Mouse (Mus musculus): ENCODE data around the gene Hist1h2bj. TPM values are rescaled to one million over a fixed set of nuclear protein-coding genes. Genes with fewer than 3 reads are reported as not detected.
A peak's percentile ranks its signal among the peaks of the same experiment; 100 is the strongest.
"Not testable (repeated sequence)": the region's sequence is repeated elsewhere in the genome, so short reads cannot be mapped to it uniquely, and the experiment has no call there.

Gene Hist1h2bj
- total RNA-seq, 4 experiments from 2014 or later, result 7.2 to 11.6 (median 10.4) TPM

DNA sequence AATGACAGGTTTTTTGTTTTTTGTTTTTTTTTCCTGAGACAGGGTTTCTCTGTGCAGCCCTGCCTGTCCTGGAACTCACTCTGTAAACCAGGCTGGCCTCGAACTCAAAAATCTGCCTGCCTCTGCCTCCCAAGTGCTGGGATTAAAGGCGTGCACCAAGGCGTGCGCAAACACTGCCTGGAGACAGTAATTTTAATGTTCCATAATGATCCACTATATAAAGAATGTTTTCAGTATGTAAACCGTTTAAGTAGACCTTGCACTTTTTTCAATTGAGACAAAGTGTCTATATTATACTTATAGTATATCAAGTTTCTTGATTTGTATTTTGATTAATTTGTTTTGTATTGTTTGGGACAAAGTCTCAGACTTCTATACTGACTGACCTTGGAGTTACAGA is 3.6 kb upstream of the Hist1h2bj start:
- no peak for DNase-seq (ENCODE audit: low spot score in 2 of 2)

GRCm38 (mm10) chr13:22039951-22040463 is 3.0 kb upstream of the Hist1h2bj start:
- no peak for DNase-seq (ENCODE audit: low spot score in 2 of 2)

- no peak for DNase-seq (ENCODE audit: low spot score in 2 of 2)
These were observed 2.4 kb upstream of the Hist1h2bj start for GRCm38 (mm10) chr13:22040464-22041141.

DNA sequence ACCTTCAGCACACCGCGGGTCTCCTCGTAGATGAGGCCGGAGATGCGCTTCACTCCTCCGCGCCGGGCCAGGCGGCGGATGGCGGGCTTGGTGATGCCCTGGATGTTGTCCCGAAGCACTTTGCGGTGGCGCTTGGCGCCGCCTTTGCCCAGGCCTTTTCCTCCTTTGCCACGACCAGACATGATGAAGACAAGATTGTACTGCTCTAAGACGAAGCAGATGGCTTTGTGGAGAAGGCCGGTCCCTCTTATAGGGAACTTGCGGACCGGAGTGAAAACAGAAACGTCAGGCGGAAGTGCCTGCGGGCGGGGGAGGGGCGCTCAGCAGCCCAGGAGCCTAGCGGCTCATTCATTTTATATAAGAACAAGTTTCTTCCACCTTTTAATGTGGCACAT is 1.9 kb upstream of the Hist1h2bj start, which contains the start of gene Hist1h4i:
Gene Hist1h4i, minus strand, starts transcription at position 221 of the 395 bp plus-strand sequence.
- peak; percentile 95 to 99 for DNase-seq (ENCODE audit: low spot score in 2 of 2)

- no peak for DNase-seq (ENCODE audit: low spot score in 2 of 2)
These were observed 1.1 kb upstream of the Hist1h2bj start for GRCm38 (mm10) chr13:22041651-22042567.

GRCm38 (mm10) chr13:22043503-22044431 is 753 bp downstream of the Hist1h2bj start:
- no peak for DNase-seq (ENCODE audit: low spot score in 2 of 2)

DNA sequence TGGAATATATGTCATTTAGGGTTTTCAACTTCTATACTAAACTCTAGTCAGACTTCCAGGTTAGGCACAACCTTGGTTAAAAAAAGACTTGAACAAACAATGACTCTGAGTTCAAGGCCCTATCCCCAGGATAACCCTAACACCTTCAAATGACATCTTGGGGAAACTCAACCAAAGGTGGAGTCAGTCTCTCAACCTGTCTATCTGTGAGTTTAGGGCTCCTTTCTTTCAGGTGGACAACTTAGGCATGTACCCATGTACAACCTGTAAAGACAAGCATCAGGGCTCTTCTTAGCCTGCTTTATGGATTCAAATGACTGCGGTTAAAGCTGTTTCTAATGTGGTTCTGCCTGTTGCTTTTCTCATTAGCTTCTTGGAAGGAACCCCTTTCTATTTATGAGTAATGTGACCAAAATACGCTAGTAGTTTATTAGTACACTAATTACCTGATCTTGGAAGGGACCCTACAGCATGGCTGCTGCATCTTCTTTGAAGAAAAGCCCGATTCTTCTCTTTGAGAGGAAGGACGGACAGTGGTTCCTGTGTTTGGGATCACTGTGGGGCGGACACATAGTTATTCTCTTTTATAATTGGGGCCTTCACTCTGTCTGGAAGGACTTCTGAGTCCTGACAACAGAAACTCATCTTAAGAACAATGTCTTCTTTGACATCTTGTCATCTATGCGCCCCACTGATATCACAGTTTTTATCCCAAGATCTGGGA is 1.6 kb downstream of the Hist1h2bj start:
- no peak for DNase-seq (ENCODE audit: low spot score in 2 of 2)

DNA sequence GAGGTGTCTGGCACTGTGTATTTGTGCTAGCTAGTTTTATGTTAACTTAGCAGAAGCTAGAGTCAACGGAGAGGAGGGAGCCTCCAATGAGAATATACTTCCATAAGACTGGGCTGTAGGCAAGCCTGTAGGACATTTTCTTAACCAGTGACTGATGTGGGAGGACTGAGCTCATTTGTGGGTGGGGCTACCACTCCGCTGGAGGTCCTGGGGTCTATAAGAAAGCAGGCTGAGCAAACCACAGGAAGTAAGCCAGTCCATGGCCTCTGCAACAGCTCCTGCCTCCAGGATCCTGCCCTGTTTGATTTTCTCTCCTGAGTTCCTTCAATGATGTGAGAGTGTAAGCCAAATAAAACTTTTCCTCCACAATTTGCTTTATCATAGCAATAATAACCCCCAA is 2.3 kb downstream of the Hist1h2bj start:
- no peak for DNase-seq (ENCODE audit: low spot score in 2 of 2)

DNA sequence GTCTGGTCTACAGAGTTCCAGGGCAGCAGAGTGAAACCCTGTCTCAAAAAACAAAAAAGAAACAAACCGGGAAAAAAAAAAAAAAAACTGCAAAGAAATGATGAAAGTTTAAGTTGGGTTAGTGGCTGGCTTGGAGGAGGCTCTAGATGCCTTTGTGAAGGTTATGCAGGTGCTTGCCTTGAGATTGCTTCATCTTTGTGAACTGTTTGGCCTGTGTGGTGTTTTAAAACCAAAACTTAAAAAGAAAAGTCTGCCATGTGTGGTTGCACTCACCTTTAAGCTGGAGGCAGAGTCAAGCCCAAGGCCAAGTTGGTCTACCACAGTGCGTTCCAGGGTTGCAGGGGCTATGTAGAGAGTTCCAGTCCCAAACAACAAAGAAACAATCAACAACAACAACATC is 6.0 kb downstream of the Hist1h2bj start:
- no peak for DNase-seq (ENCODE audit: low spot score in 2 of 2)

DNA sequence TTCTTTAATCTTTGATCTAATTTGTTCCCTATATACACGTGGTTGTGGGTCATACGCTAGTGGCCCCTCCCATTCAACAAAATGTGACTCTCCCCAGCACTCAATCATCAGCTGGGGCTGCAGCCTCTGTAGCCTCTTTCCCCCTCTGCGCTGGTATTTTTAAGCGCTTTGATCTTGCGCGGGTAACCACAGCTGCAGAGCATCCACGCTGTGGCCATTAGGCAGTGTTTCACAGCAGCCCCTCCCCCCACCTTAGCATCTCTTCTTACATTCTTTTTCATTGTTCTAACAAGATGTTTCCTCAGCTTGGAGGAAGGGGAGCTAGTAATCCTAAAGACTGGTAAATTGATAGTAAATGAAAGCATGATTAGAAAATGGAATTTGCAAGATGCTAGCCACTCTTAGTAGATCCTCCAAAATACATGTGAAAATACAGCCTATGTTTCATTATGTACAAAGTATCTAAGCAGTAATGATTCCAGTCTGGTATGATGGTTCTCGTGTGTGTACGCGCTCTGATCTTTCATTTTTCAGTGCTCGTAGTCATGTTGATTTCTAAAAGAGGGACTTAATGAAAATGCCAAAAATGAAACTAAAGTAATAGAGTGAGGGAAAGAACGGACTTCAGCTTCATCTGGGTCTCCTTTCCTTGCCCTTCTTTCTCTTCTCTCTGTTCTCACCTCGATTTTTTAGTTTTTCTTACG is 6.9 kb downstream of the Hist1h2bj start:
- no peak for DNase-seq (ENCODE audit: low spot score in 2 of 2)

- peak; percentile 84 to 94 for DNase-seq (ENCODE audit: low spot score in 2 of 2)
These were observed 7.8 kb downstream of the Hist1h2bj start for GRCm38 (mm10) chr13:22050591-22051522.

DNA sequence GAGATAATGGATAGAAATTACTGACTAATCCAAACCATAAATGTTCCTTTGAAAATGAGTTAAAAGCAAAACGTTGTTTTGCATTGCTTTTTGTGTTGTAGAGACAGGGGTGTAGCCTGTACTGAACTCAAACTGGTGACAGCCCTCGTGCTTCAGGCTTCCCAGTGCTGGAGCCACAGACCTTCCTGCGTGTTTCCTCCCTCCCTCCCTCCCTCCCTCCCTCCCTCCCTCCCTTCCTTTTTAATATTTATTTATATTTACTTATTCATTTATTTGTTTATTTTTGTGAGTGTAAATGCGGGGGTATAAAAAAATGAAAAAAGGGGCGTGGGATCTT is 8.5 kb downstream of the Hist1h2bj start:
- DNase-seq (ENCODE audit: low spot score in 2 of 2), result no peak

DNA sequence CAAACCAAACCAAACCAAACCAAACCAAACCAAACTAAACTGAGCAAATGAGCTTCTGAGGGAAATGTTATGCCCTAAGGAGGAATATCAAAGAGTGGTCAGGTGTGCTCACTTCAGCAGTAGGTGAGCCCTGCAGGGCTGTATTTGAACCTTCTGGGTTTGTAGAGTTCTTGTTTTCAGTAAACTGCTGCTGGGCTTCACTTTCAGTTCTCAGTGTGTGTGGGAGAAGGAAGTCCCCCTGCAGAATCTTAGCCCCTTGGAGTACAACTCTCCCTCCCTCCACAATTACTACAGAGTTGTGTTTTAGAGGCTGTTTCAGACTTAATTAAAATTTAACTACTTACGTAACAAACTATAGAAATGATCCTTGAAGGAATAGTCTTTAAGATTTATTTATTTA is 10.7 kb downstream of the Hist1h2bj start:
- DNase-seq (ENCODE audit: low spot score in 2 of 2), result no peak

GRCm38 (mm10) chr13:22061422-22061821 is 18.4 kb downstream of the Hist1h2bj start:
- DNase-seq (ENCODE audit: low spot score in 2 of 2), result no peak

DNA sequence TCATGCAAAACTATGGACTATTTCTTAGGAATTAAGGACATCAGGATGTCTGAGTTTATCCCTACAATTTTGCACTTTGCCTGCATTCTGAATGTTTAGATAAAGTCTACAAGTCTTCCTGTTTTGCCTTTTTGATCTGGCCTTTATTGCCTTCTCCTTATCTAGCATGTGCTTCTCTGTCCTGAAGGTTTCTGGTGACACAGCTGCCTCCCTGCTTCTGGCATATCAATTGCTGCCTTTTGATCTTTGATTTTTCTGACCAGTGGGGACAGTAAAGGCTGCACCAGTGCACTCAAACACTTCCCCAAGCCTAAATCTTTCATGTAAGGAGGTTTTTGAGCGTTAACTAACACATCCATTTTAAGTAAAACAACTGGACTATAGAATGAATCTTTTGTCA is 20.5 kb downstream of the Hist1h2bj start:
- no peak for DNase-seq (ENCODE audit: low spot score in 2 of 2)

- not testable (repeated sequence) for DNase-seq (ENCODE audit: low spot score in 2 of 2)
These were observed 41.1 kb downstream of the Hist1h2bj start, which contains the start of gene Vmn1r188 for GRCm38 (mm10) chr13:22084140-22084539. Vmn1r188 (plus strand) TSS chr13:22084440.

All from left cerebral cortex, adult 8-10 months (tissue).